Mouse (Mus musculus) ES-Bruce4 (cell line): ENCODE results near the gene Vps8. TPM values are rescaled to one million over a fixed set of nuclear protein-coding genes. Genes with fewer than 3 reads are reported as not detected.

Source experiments
- H3K27ac ChIP-seq: 2 replicates; pipeline ENCODE4 v1.5.1; 2012; ENCODE audit warnings: low read length, inconsistent platforms; ENCODE audit not compliant: insufficient read depth
- H3K27me3 ChIP-seq: 2 replicates; pipeline ENCODE4 v1.6.1; 2012; ENCODE audit warnings: mild to moderate bottlenecking, low read length, inconsistent platforms; ENCODE audit not compliant: control insufficient read depth, poor library complexity, insufficient read depth, severe bottlenecking
- H3K36me3 ChIP-seq: 2 replicates; pipeline ENCODE4 v1.6.1; 2012; ENCODE audit warnings: inconsistent platforms, mild to moderate bottlenecking, low read length, moderate library complexity; ENCODE audit not compliant: control insufficient read depth, poor library complexity, insufficient read depth, severe bottlenecking
- H3K4me1 ChIP-seq: one replicate; pipeline ENCODE4 v1.8.1; 2011; ENCODE audit warnings: low read length; ENCODE audit not compliant: control insufficient read depth, insufficient read depth
- H3K4me3 ChIP-seq: 2 replicates; pipeline ENCODE4 v1.5.1; 2011; ENCODE audit warnings: low read depth, mild to moderate bottlenecking, low read length
- H3K9ac ChIP-seq: 2 replicates; pipeline ENCODE4 v1.6.1; 2012; ENCODE audit warnings: low read depth, mild to moderate bottlenecking, inconsistent platforms; ENCODE audit not compliant: poor library complexity, severe bottlenecking
- H3K9me3 ChIP-seq: replicated peaks from 2 replicates; pipeline ENCODE4 v1.6.1; 2012; ENCODE audit warnings: mild to moderate bottlenecking, low read length, inconsistent platforms; ENCODE audit not compliant: control insufficient read depth, poor library complexity, insufficient read depth, severe bottlenecking
- CTCF ChIP-seq: IDR thresholded peaks from one replicate; pipeline ENCODE4 v1.8.1; 2011; ENCODE audit warnings: low read depth, low read length
- EP300 ChIP-seq: IDR thresholded peaks from 2 replicates; pipeline ENCODE4 v1.6.1; 2011; ENCODE audit warnings: low read depth, low read length; ENCODE audit not compliant: insufficient read depth
- POLR2A ChIP-seq: IDR thresholded peaks from one replicate; pipeline ENCODE4 v1.8.1; 2011; ENCODE audit warnings: low read length; ENCODE audit not compliant: insufficient read depth
- polyA plus RNA-seq: library from polyadenylated mRNA; stranded (reverse); fragments of >200 nt; gene quantifications from 2 replicates; pipeline ENCODE4 v1.2.4, GENCODE M21; 2011; ENCODE audit warnings: low read depth; ENCODE audit not compliant: missing spikeins, insufficient read depth, insufficient read length

The Vps8 gene
- polyA plus RNA-seq, 1 experiment: 25.4 TPM

DNA sequence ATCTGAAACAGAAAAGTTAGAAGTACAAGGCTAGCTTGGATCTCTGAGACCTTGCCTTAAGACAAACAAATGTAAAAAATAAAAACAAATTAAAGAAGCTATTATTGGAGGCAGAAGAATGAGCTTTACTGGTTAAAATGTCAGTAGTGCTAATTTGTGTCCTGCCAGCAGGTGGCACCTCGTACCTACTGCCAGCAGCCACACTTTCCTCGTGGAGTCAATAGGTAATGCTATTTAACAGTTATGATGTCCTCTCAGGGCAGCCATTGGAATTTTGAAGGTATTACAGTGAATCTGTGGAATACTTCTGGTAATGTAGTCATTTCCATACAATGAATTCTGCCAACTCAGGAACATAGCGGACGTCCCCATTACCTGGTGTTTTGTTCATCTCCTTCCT lies 65.5 kb downstream of the Vps8 start:
- H3K27ac ChIP-seq: no peak overlapping the region
- H3K27me3 ChIP-seq: no peaks in the 10 kb centered on the region
- H3K36me3 ChIP-seq: no peaks in the 10 kb centered on the region
- no peaks in the 10 kb centered on the region for H3K4me1 ChIP-seq
- no peak overlapping the region for H3K9ac ChIP-seq
- H3K4me3 ChIP-seq: no peak overlapping the region
- no peak for TF ChIP-seq POLR2A
- TF ChIP-seq EP300: no peak
- TF ChIP-seq CTCF: peak; percentile 82
- no peaks in the 10 kb centered on the region for H3K9me3 ChIP-seq

DNA sequence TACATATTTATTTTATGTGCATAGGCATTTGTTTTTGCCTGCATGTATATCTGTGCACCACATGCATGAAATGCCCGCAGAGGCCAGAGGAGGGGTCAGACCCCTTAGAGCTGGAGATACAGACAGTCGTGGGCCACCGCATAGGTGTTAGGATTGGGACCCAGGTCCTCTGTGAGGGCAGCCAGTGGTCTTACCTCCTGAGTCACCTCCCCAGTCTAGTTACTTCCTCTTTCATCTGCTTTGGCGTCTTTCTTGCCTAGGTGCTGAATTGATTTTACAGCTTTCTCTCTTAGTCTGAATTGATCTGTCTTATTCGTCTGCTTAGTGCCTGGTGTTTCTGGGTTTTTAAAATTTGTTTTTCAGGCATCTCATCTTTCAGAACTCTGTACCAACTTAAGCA lies 69.4 kb downstream of the Vps8 start:
- TF ChIP-seq POLR2A: no peak
- no peak for TF ChIP-seq EP300
- TF ChIP-seq CTCF: no peak
- H3K9ac ChIP-seq: no peak overlapping the region

DNA sequence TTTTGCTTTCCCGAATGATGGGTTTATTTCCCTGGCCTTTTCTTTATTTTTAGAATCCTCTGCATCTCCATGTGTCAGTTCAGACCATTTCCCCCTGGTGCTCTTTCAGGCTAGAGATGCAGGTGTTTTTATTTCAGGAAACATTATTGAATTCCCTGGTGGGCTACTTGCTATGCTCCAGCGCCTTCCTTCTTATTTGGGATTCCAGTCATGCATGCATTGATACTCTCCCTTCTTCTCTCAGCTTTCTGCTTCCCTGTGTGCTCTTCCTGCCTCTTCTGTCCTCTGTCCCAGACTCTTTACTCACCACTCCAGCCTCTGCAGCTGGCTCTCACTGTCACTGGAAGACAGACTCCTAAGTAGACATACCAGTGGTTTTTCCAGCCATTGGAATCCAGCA lies 70.0 kb downstream of the Vps8 start:
- TF ChIP-seq POLR2A (no peak), CTCF (no peak), EP300 (no peak)
- H3K4me3 ChIP-seq: no peak overlapping the region
- no peaks in the 10 kb centered on the region for H3K4me1 ChIP-seq
- H3K9ac ChIP-seq: no peak overlapping the region
- no peaks in the 10 kb centered on the region for H3K27me3 ChIP-seq
- no peaks in the 10 kb centered on the region for H3K36me3 ChIP-seq
- H3K9me3 ChIP-seq: no peaks in the 10 kb centered on the region
- H3K27ac ChIP-seq: no peak overlapping the region

More for the DNA sequence above, 69.4 kb downstream of the Vps8 start:
- Histone ChIP-seq H3K36me3 (no peaks in the 10 kb centered on the region), H3K27ac (no peak overlapping the region), H3K4me1 (no peaks in the 10 kb centered on the region), H3K9me3 (no peaks in the 10 kb centered on the region), H3K4me3 (no peak overlapping the region), H3K27me3 (no peaks in the 10 kb centered on the region)

DNA sequence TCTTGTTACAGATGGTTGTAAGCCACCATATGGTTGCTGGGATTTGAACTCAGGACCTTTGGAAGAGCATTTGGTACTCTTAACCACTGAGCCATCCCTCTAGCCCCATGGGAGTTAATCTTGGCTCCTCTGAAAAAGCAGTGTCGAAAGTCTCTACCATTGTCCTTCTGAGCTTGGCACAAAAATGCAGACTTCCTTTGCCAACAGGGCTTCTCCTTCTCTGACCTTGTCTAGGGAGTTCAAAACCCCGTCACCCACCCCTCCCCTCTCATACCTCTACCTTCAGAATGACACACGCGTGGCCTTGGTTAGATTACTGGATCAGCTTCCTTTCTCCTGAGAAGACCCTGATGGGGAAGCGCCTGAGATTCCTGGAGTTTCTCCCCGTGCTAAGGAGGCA lies 71.8 kb downstream of the Vps8 start:
- no peak overlapping the region for H3K4me3 ChIP-seq
- H3K9ac ChIP-seq: no peak overlapping the region
- H3K36me3 ChIP-seq: no peaks in the 10 kb centered on the region
- no peaks in the 10 kb centered on the region for H3K27me3 ChIP-seq
- H3K9me3 ChIP-seq: no peaks in the 10 kb centered on the region
- no peak for TF ChIP-seq POLR2A
- no peak for TF ChIP-seq EP300
- TF ChIP-seq CTCF: no peak
- H3K27ac ChIP-seq: no peak overlapping the region
- no peaks in the 10 kb centered on the region for H3K4me1 ChIP-seq

DNA sequence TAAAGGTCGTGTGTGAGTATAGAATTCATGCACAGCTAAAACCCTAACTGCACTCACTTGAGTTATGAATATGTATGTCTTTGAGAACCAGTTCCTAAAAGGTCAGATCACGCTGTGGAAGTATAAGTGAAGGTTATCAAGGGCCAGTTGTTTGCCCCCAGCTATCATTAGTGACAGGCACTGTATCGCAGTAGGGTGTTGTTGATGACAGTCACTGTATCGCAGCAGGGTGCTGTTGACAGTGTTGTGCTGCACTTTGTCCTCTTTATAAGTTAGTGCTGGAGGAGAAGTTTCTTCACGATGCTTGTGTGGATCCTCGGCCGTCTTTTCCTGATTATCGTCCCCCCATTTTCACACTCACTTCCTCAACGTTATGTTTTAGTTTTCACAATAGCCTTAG lies 73.9 kb downstream of the Vps8 start:
- no peaks in the 10 kb centered on the region for H3K4me1 ChIP-seq
- no peaks in the 10 kb centered on the region for H3K9me3 ChIP-seq
- no peak overlapping the region for H3K27ac ChIP-seq
- no peak overlapping the region for H3K4me3 ChIP-seq
- no peaks in the 10 kb centered on the region for H3K27me3 ChIP-seq
- TF ChIP-seq CTCF (no peak), EP300 (no peak), POLR2A (no peak)
- H3K9ac ChIP-seq: no peak overlapping the region
- H3K36me3 ChIP-seq: no peaks in the 10 kb centered on the region

DNA sequence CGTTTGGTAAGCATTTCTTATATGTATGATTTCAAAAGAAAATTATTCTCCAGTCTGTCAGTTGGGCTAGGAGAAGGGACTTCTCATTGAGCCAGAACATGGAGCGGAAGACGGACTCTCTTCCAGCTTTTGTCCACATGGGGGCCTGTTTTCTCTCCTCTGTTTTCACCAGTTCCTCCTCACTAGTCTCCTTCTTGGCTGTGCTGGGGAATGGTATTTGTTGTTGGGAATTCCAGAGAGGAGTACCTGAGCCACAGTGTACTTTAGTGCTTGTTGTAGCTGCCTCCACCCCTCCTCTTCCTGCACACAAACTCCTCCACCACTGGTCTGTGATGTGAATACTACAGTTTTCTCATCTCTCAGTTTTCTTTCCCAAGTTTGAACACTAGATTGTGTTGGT lies 74.7 kb downstream of the Vps8 start:
- H3K27ac ChIP-seq: no peak overlapping the region
- TF ChIP-seq CTCF: no peak
- TF ChIP-seq EP300: no peak
- no peak for TF ChIP-seq POLR2A
- H3K27me3 ChIP-seq: no peaks in the 10 kb centered on the region
- H3K4me1 ChIP-seq: no peaks in the 10 kb centered on the region
- H3K9ac ChIP-seq: no peak overlapping the region
- H3K4me3 ChIP-seq: no peak overlapping the region
- H3K36me3 ChIP-seq: no peaks in the 10 kb centered on the region
- no peaks in the 10 kb centered on the region for H3K9me3 ChIP-seq
